In genomic region chr1:38985308-38985707, GRCm38 (mm10) we compare ENCODE assay signal across 8 mouse cellular contexts. TPM values are rescaled to one million over a fixed set of nuclear protein-coding genes. Genes with fewer than 3 reads are reported as not detected.
DNase-seq lines count a peak whose midpoint lies in the region; ATAC-seq and TF ChIP-seq lines count a peak whose summit lies in the region.

Gene Pdcl3 (plus strand): TSS chr1:38985608.

- peaks cover 0 to 6% of the 10 kb centered on the region in 2 experiments; a peak in 2 of 4 replicates for H3K36me3 ChIP-seq in MEL (ENCODE audit: control insufficient read depth in 1 of 2, insufficient read depth in 2 of 2, low read length in 2 of 2)
- H3K36me3 ChIP-seq in forebrain, embryonic 15.5 days, result no peaks in the 10 kb centered on the region
- no peaks in the 10 kb centered on the region for H3K36me3 ChIP-seq in hindbrain, embryonic 10.5 days
- no peaks in the 10 kb centered on the region for H3K36me3 ChIP-seq in liver, embryonic 12.5 days
- H3K36me3 ChIP-seq in stomach, postnatal 0 days (ENCODE audit: control insufficient read depth, insufficient read depth, low read length), result no peaks in the 10 kb centered on the region

- no peak within 1 kb of the TSS for H3K27ac ChIP-seq in MEL (ENCODE audit: control insufficient read depth, low read depth, low read length)
- H3K27ac ChIP-seq in forebrain, embryonic 15.5 days (replicated peaks), result no peak within 1 kb of the TSS
- H3K27ac ChIP-seq in hindbrain, embryonic 10.5 days, result no peak within 1 kb of the TSS
- H3K27ac ChIP-seq in liver, embryonic 12.5 days, result no peak within 1 kb of the TSS
- H3K27ac ChIP-seq in stomach, postnatal 0 days (replicated peaks), result no peak within 1 kb of the TSS

- no peak for TF ChIP-seq POLR2A in MEL (IDR thresholded peaks at IDR 0.05; ENCODE audit: control insufficient read depth in 1 of 2, insufficient read depth in 1 of 2, low read depth in 1 of 2, low read length in 2 of 2, poor library complexity in 1 of 2)

- TF ChIP-seq EP300 in MEL (IDR thresholded peaks at IDR 0.05; ENCODE audit: low read depth in 1 of 2, low read length in 2 of 2), result no peak
- no peak for TF ChIP-seq EP300 in stomach, postnatal 0 days (optimal IDR thresholded peaks at IDR 0.05)

- DNase-seq in MEL (ENCODE audit: low read depth, low spot score), result no peak
- DNase-seq in hindbrain, embryonic 10.5 days (ENCODE audit: low spot score), result no peak
- DNase-seq in stomach, postnatal 0 days (ENCODE audit: low spot score), result no peak
- no peak for DNase-seq in frontal cortex, postnatal 10 days (ENCODE audit: low spot score in 2 of 2)
- no peak for DNase-seq in spleen, adult 18-20 months

- peaks cover 3 to 8% of the 10 kb centered on the region in 2 experiments for H3K4me1 ChIP-seq in MEL (ENCODE audit: control insufficient read depth in 1 of 2, insufficient read depth in 2 of 2, low read length in 2 of 2)
- peaks cover 15% of the 10 kb centered on the region for H3K4me1 ChIP-seq in forebrain, embryonic 15.5 days
- H3K4me1 ChIP-seq in hindbrain, embryonic 10.5 days (replicated peaks), result peaks cover 16% of the 10 kb centered on the region
- H3K4me1 ChIP-seq in liver, embryonic 12.5 days, result peaks cover 18% of the 10 kb centered on the region
- H3K4me1 ChIP-seq in stomach, postnatal 0 days (replicated peaks; ENCODE audit: control insufficient read depth, insufficient read depth), result no peaks in the 10 kb centered on the region; the same call in 1 of the 2 replicates

- H3K4me2 ChIP-seq in forebrain, embryonic 15.5 days (replicated peaks), result no peak within 1 kb of the TSS
- no peak within 1 kb of the TSS for H3K4me2 ChIP-seq in liver, embryonic 12.5 days
- H3K4me2 ChIP-seq in stomach, postnatal 0 days (replicated peaks; ENCODE audit: low read depth), result no peak within 1 kb of the TSS

- WGBS in forebrain, embryonic 15.5 days, result 84% methylated on average over 3 of the region's 3 CpGs
- WGBS in hindbrain, embryonic 10.5 days, result 76% methylated on average over 3 of the region's 3 CpGs
- 83% methylated on average over 3 of the region's 3 CpGs for WGBS in liver, embryonic 12.5 days (ENCODE audit: insufficient replicate concordance)
- WGBS in stomach, postnatal 0 days, result 94% methylated on average over 3 of the region's 3 CpGs

- H3K27me3 ChIP-seq in MEL (ENCODE audit: control insufficient read depth in 1 of 2, insufficient read depth in 2 of 2, low read length in 2 of 2), result no peaks in the 10 kb centered on the region
- no peaks in the 10 kb centered on the region for H3K27me3 ChIP-seq in forebrain, embryonic 15.5 days
- no peaks in the 10 kb centered on the region for H3K27me3 ChIP-seq in hindbrain, embryonic 10.5 days (ENCODE audit: insufficient read depth, poor library complexity, severe bottlenecking)
- no peaks in the 10 kb centered on the region for H3K27me3 ChIP-seq in liver, embryonic 12.5 days (replicated peaks)
- H3K27me3 ChIP-seq in stomach, postnatal 0 days (ENCODE audit: control insufficient read depth, insufficient read depth, low read length), result no peaks in the 10 kb centered on the region

- no peaks in the 10 kb centered on the region for H3K9me3 ChIP-seq in MEL (replicated peaks; ENCODE audit: insufficient read depth, low read length)
- H3K9me3 ChIP-seq in forebrain, embryonic 15.5 days, result no peaks in the 10 kb centered on the region
- no peaks in the 10 kb centered on the region for H3K9me3 ChIP-seq in hindbrain, embryonic 10.5 days
- no peaks in the 10 kb centered on the region for H3K9me3 ChIP-seq in liver, embryonic 12.5 days (replicated peaks)
- H3K9me3 ChIP-seq in stomach, postnatal 0 days (ENCODE audit: control insufficient read depth, low read length), result no peaks in the 10 kb centered on the region

- no peak within 1 kb of the TSS for H3K4me3 ChIP-seq in MEL (ENCODE audit: control insufficient read depth in 1 of 2, insufficient read depth in 1 of 2, low read depth in 2 of 2, low read length in 2 of 2)
- no peak within 1 kb of the TSS for H3K4me3 ChIP-seq in forebrain, embryonic 15.5 days
- no peak within 1 kb of the TSS for H3K4me3 ChIP-seq in hindbrain, embryonic 10.5 days
- no peak within 1 kb of the TSS for H3K4me3 ChIP-seq in liver, embryonic 12.5 days
- H3K4me3 ChIP-seq in stomach, postnatal 0 days (ENCODE audit: low read depth, low read length), result no peak within 1 kb of the TSS

- no peak for TF ChIP-seq RAD21 in MEL (IDR thresholded peaks at IDR 0.05; ENCODE audit: low read depth, low read length)

- no peak for TF ChIP-seq CTCF in MEL (IDR thresholded peaks at IDR 0.05 in 2 of 3, conservative IDR thresholded peaks at IDR 0.05 in 1 of 3; ENCODE audit: control insufficient read depth in 1 of 3, insufficient read depth in 1 of 3, low read depth in 2 of 3, low read length in 3 of 3, poor library complexity in 1 of 3, severe bottlenecking in 1 of 3)
- no peak for TF ChIP-seq CTCF in stomach, postnatal 0 days (IDR thresholded peaks at IDR 0.05; ENCODE audit: low read depth)

- H3K9ac ChIP-seq in MEL (ENCODE audit: control insufficient read depth, low read depth, low read length, poor library complexity, severe bottlenecking), result no peak within 1 kb of the TSS
- no peak within 1 kb of the TSS for H3K9ac ChIP-seq in forebrain, embryonic 15.5 days (replicated peaks)
- no peak within 1 kb of the TSS for H3K9ac ChIP-seq in liver, embryonic 12.5 days
- no peak within 1 kb of the TSS for H3K9ac ChIP-seq in stomach, postnatal 0 days (ENCODE audit: low read length)

- no peaks in the 10 kb centered on the region; the same call in 1 of the 2 replicates for H3K79me2 ChIP-seq in MEL (ENCODE audit: control insufficient read depth, insufficient read depth, low read length, poor library complexity)

- no peak for ATAC-seq in CD4-positive, CD25-positive, alpha-beta regulatory T cell, adult 4 months
- no peak for ATAC-seq in forebrain, embryonic 15.5 days (replicated peaks)
- ATAC-seq in liver, embryonic 12.5 days, result no peak
- no peak for ATAC-seq in stomach, postnatal 0 days (ENCODE audit: low FRiP score, low TSS enrichment)

TF ChIP-seq in MEL, 35 proteins besides CTCF, POLR2A, EP300 and RAD21:
- no peak for TF ChIP-seq MYB (IDR thresholded peaks at IDR 0.05; ENCODE audit: low read depth, low read length)
- TF ChIP-seq USF1 (IDR thresholded peaks at IDR 0.05; ENCODE audit: low read depth, low read length), result no peak
- no peak for TF ChIP-seq SMC3 (IDR thresholded peaks at IDR 0.05; ENCODE audit: low read depth, low read length)
- no peak for TF ChIP-seq RCOR1 (IDR thresholded peaks at IDR 0.05; ENCODE audit: low read depth, low read length)
- TF ChIP-seq POLR2AphosphoS5 (IDR thresholded peaks at IDR 0.05; ENCODE audit: borderline replicate concordance, low read depth, low read length), result no peak
- TF ChIP-seq TAL1 (IDR thresholded peaks at IDR 0.05; ENCODE audit: low read length), result no peak
- TF ChIP-seq NRF1 (IDR thresholded peaks at IDR 0.05; ENCODE audit: insufficient read depth, low read depth, low read length, poor library complexity, severe bottlenecking), result no peak
- no peak for TF ChIP-seq MYC (IDR thresholded peaks at IDR 0.05; ENCODE audit: low read depth, low read length)
- TF ChIP-seq POLR2AphosphoS2 (IDR thresholded peaks at IDR 0.05; ENCODE audit: low read length), result no peak
- TF ChIP-seq TCF12 (IDR thresholded peaks at IDR 0.05; ENCODE audit: low read depth, low read length), result no peak
- no peak for TF ChIP-seq ZKSCAN1 (IDR thresholded peaks at IDR 0.05; ENCODE audit: low read depth, low read length)
- TF ChIP-seq GATA1 (IDR thresholded peaks at IDR 0.05; ENCODE audit: low read depth, low read length), result no peak
- TF ChIP-seq ZMIZ1 (IDR thresholded peaks at IDR 0.05; ENCODE audit: low read depth, low read length), result no peak
- no peak for TF ChIP-seq ETS1 (IDR thresholded peaks at IDR 0.05; ENCODE audit: low read depth, low read length)
- TF ChIP-seq MXI1 (IDR thresholded peaks at IDR 0.05; ENCODE audit: low read depth, low read length), result no peak
- TF ChIP-seq MAX (IDR thresholded peaks at IDR 0.05; ENCODE audit: low read length), result no peak
- no peak for TF ChIP-seq MEF2A (IDR thresholded peaks at IDR 0.05; ENCODE audit: extremely low read depth, insufficient replicate concordance, low read depth, low read length, poor library complexity, severe bottlenecking)
- no peak for TF ChIP-seq JUND (IDR thresholded peaks at IDR 0.05; ENCODE audit: low read depth, low read length)

RNA-seq across cellular contexts. Expression of gene Pdcl3, which starts in this region (rescaled TPM):
- polyA plus RNA-seq in CD4-positive, CD25-positive, alpha-beta regulatory T cell, adult 4 months (2017; shearing (Covaris generic)), result 100 to 1,000 TPM; 146 to 148 TPM
- total RNA-seq in MEL (2012; rRNA removed), result 44.0 and 52.5 TPM in 2 replicates
- 100 to 1,000 TPM in 1 of 2 experiments, 10 to 100 TPM in 1; 71.5 to 236 TPM for polyA plus RNA-seq in MEL (2012; ENCODE audit: insufficient read depth in 1 of 2, insufficient read length in 2 of 2, low read depth in 1 of 2, low replicate concordance in 2 of 2, missing spikeins in 1 of 2)
- polyA plus RNA-seq in forebrain, embryonic 15.5 days (2015; fragmentation: Nextera tagmentation; extraction: Ambion mirVana), result 169 and 174 TPM in 2 replicates
- polyA plus RNA-seq in hindbrain, embryonic 10.5 days (2016; fragmentation: Nextera tagmentation; extraction: Ambion mirVana), result 140 and 160 TPM in 2 replicates
- 61.0 TPM in 2 replicates for polyA plus RNA-seq in liver, embryonic 12.5 days (2016; fragmentation: Nextera tagmentation; extraction: Ambion mirVana)
- 151 and 155 TPM in 2 replicates for polyA plus RNA-seq in stomach, postnatal 0 days (2015; fragmentation: Nextera tagmentation; extraction: Ambion mirVana)
